Mouse (Mus musculus): Measurements from ENCODE around the gene Slc35b1. TPM values are rescaled to one million over a fixed set of nuclear protein-coding genes. Genes with fewer than 3 reads are reported as not detected.
"Not testable (repeated sequence)": the region's sequence is repeated elsewhere in the genome, so short reads cannot be mapped to it uniquely, and the experiment has no call there.

Slc35b1 gene
- polyA plus RNA-seq, 1 experiment from 2014 or later, result 95.9 TPM

DNA sequence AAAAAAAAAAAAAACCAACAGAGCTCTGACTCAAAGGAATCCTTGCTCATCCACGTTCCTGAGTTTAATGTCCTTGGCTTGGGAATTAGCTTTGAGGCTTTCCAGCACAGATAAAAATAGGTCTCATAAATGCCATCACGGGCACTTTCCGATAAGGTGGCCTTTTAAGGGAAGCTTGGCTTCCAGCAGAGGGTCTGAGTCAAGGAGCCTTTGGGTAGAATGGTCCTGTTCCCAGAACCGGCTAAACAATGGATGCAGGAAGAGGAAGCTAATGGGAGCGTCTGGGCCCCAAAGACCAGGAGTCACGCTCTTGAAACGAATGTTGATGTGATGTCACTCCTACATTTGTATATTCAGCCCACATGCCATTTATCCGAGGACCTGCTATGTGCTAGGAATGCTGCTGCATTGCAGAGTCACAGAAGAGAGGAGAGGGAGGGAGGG lies 18.2 kb downstream of the Slc35b1 start:
- ChIA-PET POLR2A (interaction anchor here (0.6 to 1.1 kb wide), 5 partner anchors 18 to 266 kb away, joined by 3 to 15 read pairs (median 4); partner anchors contain the start of gene Nxph3), CTCF (interaction anchor here (1.0 to 2.1 kb wide), 5 partner anchors 12 to 118 kb away, joined by 3 to 4 read pairs (median 3); partner anchors contain the start of genes Slc35b1 and Spop)
- no peak for TF ChIP-seq CTCF (IDR thresholded peaks at IDR 0.05)
- H3K27me3 ChIP-seq, result no peaks in the 10 kb centered on the region
- in situ Hi-C loops (cut with MboI; ENCODE audit: low pct_unique_long_range_greater_than_20kb), result loop anchor here (5.0 kb wide), 1 partner anchor 70 kb away; no protein-coding TSS in a partner anchor
- DNase-seq (ENCODE audit: low read depth, low spot score) (no peak), ATAC-seq (peak; percentile 52)

GRCm38 (mm10) chr11:95403382-95404340 lies 19.2 kb downstream of the Slc35b1 start:
- in situ Hi-C loops (cut with MboI; ENCODE audit: low pct_unique_long_range_greater_than_20kb), result loop anchor here (5.0 kb wide), 1 partner anchor 69 kb away; no protein-coding TSS in a partner anchor
- no peaks in the 10 kb centered on the region for H3K27me3 ChIP-seq
- DNase-seq (ENCODE audit: low read depth, low spot score) (no peak), ATAC-seq (no peak)
- no peak for TF ChIP-seq CTCF (IDR thresholded peaks at IDR 0.05)
- CTCF ChIA-PET, result interaction anchor here (2.1 kb wide), 1 partner anchor 62 kb away, joined by 4 read pairs; no protein-coding TSS in a partner anchor
- POLR2A ChIA-PET, result interaction anchor here (0.5 kb wide), 1 partner anchor 24 kb away, joined by 3 read pairs; no protein-coding TSS in a partner anchor

GRCm38 (mm10) chr11:95405771-95406170 lies 21.3 kb downstream of the Slc35b1 start:
- in situ Hi-C loops (cut with MboI; ENCODE audit: low pct_unique_long_range_greater_than_20kb), result no loop called here
- ATAC-seq (no peak), DNase-seq (ENCODE audit: low read depth, low spot score) (no peak)
- ChIA-PET CTCF (no interaction called here), POLR2A (no interaction called here)
- TF ChIP-seq CTCF (IDR thresholded peaks at IDR 0.05), result no peak
- H3K27me3 ChIP-seq, result no peaks in the 10 kb centered on the region

DNA sequence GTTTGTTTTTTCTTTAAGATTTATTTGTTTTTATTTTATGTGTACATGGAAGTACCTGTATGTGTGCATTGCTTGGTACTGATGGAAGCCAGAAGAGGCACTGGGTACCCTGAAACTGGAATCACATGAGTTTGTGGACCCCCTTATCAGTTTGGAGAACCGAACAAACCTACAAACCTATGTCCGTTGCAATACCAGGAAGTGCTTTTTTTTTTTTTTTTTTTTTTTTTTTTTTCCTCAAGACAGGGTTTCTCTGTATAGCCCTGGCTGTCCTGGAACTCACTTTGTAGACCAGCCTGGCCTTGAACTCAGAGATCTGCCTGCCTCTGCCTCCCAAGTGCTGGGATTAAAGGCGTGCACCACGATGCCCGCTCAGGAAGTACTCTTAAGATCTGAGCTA lies 21.9 kb downstream of the Slc35b1 start:
- ATAC-seq; in situ Hi-C loops (cut with MboI; ENCODE audit: low pct_unique_long_range_greater_than_20kb); H3K27me3 ChIP-seq; DNase-seq (ENCODE audit: low read depth, low spot score); POLR2A ChIA-PET: not testable (repeated sequence)
- CTCF ChIA-PET, result interaction anchor here (1.0 to 1.4 kb wide), 2 partner anchors 9 to 92 kb away, joined by 3 read pairs; no protein-coding TSS in a partner anchor

GRCm38 (mm10) chr11:95409450-95410112 lies 25.1 kb downstream of the Slc35b1 start:
- CTCF ChIA-PET, result interaction anchor here (1.1 kb wide), 1 partner anchor 69 kb away, joined by 4 read pairs; no protein-coding TSS in a partner anchor
- POLR2A ChIA-PET, result interaction anchor here (0.6 kb wide), 1 partner anchor 57 kb away, joined by 4 read pairs; no protein-coding TSS in a partner anchor
- no peak for ATAC-seq

DNA sequence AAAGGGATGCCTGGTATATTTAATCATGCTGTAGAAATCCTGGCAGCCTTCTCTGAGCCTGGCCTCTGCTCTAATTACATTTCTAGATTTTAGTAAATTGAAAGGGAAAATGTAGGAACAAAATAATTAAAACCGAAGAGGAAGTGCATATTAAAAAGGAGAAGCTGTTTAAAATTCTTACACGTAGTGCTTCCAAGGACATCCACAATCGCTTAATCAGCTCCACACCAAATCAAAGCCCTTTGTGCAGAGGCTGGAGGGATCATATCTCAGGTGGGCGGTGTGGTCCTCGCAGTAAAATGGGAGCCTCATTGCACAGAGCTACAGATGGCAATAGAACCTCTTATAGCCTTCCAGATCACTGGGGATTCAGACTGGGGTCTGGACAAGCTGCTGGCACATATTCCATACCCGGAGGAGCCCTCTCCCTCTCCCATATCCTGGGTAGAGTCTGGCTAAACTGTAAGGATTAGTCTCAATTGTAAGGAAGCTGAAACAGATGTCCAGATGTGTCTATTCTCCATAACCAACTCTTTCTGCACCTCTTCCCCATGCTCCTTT lies 27.0 kb downstream of the Slc35b1 start:
- POLR2A ChIA-PET, result no interaction called here
- ATAC-seq (no peak), DNase-seq (ENCODE audit: low read depth, low spot score) (no peak)
- no peaks in the 10 kb centered on the region for H3K27me3 ChIP-seq
- CTCF ChIA-PET, result interaction anchor here (2.1 kb wide), 1 partner anchor 14 kb away, joined by 5 read pairs; no protein-coding TSS in a partner anchor
- TF ChIP-seq CTCF (IDR thresholded peaks at IDR 0.05), result no peak
- in situ Hi-C loops (cut with MboI; ENCODE audit: low pct_unique_long_range_greater_than_20kb), result no loop called here

More at GRCm38 (mm10) chr11:95409450-95410112, 25.1 kb downstream of the Slc35b1 start:
- H3K27me3 ChIP-seq, result no peaks in the 10 kb centered on the region
- in situ Hi-C loops (cut with MboI; ENCODE audit: low pct_unique_long_range_greater_than_20kb), result no loop called here
- no peak for TF ChIP-seq CTCF (IDR thresholded peaks at IDR 0.05)
- DNase-seq (ENCODE audit: low read depth, low spot score), result no peak

- no peak for TF ChIP-seq CTCF (IDR thresholded peaks at IDR 0.05)
- ChIA-PET CTCF (interaction anchor here (1.2 to 1.4 kb wide), 2 partner anchors 18 to 20 kb away, joined by 3 to 4 read pairs; no protein-coding TSS in a partner anchor), POLR2A (interaction anchor here (0.6 to 1.0 kb wide), 2 partner anchors 18 to 50 kb away, joined by 3 read pairs; no protein-coding TSS in a partner anchor)
- in situ Hi-C loops (cut with MboI; ENCODE audit: low pct_unique_long_range_greater_than_20kb), result no loop called here
- DNase-seq (ENCODE audit: low read depth, low spot score) (no peak), ATAC-seq (no peak)
- H3K27me3 ChIP-seq, result no peaks in the 10 kb centered on the region
Observed at GRCm38 (mm10) chr11:95412615-95413014, 28.1 kb downstream of the Slc35b1 start.

- in situ Hi-C loops (cut with MboI; ENCODE audit: low pct_unique_long_range_greater_than_20kb), result no loop called here
- peak; percentile 47 for ATAC-seq
- ChIA-PET POLR2A (interaction anchor here (0.6 to 0.8 kb wide), 2 partner anchors 36 to 99 kb away, joined by 3 read pairs; no protein-coding TSS in a partner anchor), CTCF (interaction anchor here (0.6 to 1.7 kb wide), 7 partner anchors 12 to 107 kb away, joined by 3 to 4 read pairs (median 3); no protein-coding TSS in a partner anchor)
- peak; percentile 61 for DNase-seq (ENCODE audit: low read depth, low spot score)
- no peaks in the 10 kb centered on the region for H3K27me3 ChIP-seq
- no peak for TF ChIP-seq CTCF (IDR thresholded peaks at IDR 0.05)
Observed at GRCm38 (mm10) chr11:95413641-95414535, 29.4 kb downstream of the Slc35b1 start, which contains the start of gene Spop. Gene Spop, plus strand, starts transcription at chr11:95414080.
